Mouse (Mus musculus) thymus, postnatal 25 days (tissue): ENCODE results near the gene Dnaja4.
"Not testable (repeated sequence)": the region's sequence is repeated elsewhere in the genome, so short reads cannot be mapped to it uniquely, and the experiment has no call there.

ENCODE experiments used
- DNase-seq: peaks from one replicate; pipeline ENCODE4 v3.0.0; 2022

The Dnaja4 gene

GRCm38 (mm10) chr9:54698318-54699086 is at the start of gene Dnaja4:
Dnaja4 (plus strand) TSS chr9:54698873.
- no peak for DNase-seq

- no peak for DNase-seq
Observed at GRCm38 (mm10) chr9:54649360-54649759, 49.3 kb upstream of the Dnaja4 start.

- no peak for DNase-seq
Observed at GRCm38 (mm10) chr9:54652778-54653177, 45.9 kb upstream of the Dnaja4 start.

GRCm38 (mm10) chr9:54655846-54656245 is 42.8 kb upstream of the Dnaja4 start:
- DNase-seq = no peak

GRCm38 (mm10) chr9:54656402-54656801 is 42.3 kb upstream of the Dnaja4 start:
- no peak for DNase-seq

GRCm38 (mm10) chr9:54658773-54659172 is 39.9 kb upstream of the Dnaja4 start:
- DNase-seq = no peak

GRCm38 (mm10) chr9:54661605-54662377 is 36.9 kb upstream of the Dnaja4 start, which contains the start of gene Acsbg1:
Acsbg1 (minus strand) TSS chr9:54661870.
- no peak for DNase-seq

GRCm38 (mm10) chr9:54664358-54664757 is 34.3 kb upstream of the Dnaja4 start:
- DNase-seq = no peak

- no peak for DNase-seq
Observed at GRCm38 (mm10) chr9:54666116-54666515, 32.6 kb upstream of the Dnaja4 start.

GRCm38 (mm10) chr9:54668455-54668854 is 30.2 kb upstream of the Dnaja4 start:
- no peak for DNase-seq

GRCm38 (mm10) chr9:54671962-54672361 is 26.7 kb upstream of the Dnaja4 start:
- no peak for DNase-seq

GRCm38 (mm10) chr9:54673887-54674286 is 24.8 kb upstream of the Dnaja4 start:
- no peak for DNase-seq

GRCm38 (mm10) chr9:54676531-54676986 is 22.1 kb upstream of the Dnaja4 start:
- DNase-seq = peak; percentile 69

- no peak for DNase-seq
Observed at GRCm38 (mm10) chr9:54682846-54683245, 15.8 kb upstream of the Dnaja4 start.

- no peak for DNase-seq
Observed at GRCm38 (mm10) chr9:54683814-54684605, 14.7 kb upstream of the Dnaja4 start.

- no peak for DNase-seq
Observed at GRCm38 (mm10) chr9:54687246-54688236, 11.1 kb upstream of the Dnaja4 start.

GRCm38 (mm10) chr9:54689446-54689845 is 9.2 kb upstream of the Dnaja4 start:
- no peak for DNase-seq

GRCm38 (mm10) chr9:54690697-54691096 is 8.0 kb upstream of the Dnaja4 start:
- not testable (repeated sequence) for DNase-seq

GRCm38 (mm10) chr9:54691241-54691805 is 7.3 kb upstream of the Dnaja4 start:
- DNase-seq = peak; percentile 55

GRCm38 (mm10) chr9:54699087-54699344 is 343 bp downstream of the Dnaja4 start:
- no peak for DNase-seq

GRCm38 (mm10) chr9:54699345-54700173 is 886 bp downstream of the Dnaja4 start:
- peak; percentile 45 for DNase-seq
